Mouse (Mus musculus): Measurements from ENCODE around the gene Nup93. TPM values are rescaled to one million over a fixed set of nuclear protein-coding genes. Genes with fewer than 3 reads are reported as not detected.
A peak's percentile ranks its signal among the peaks of the same experiment; 100 is the strongest.

Gene Nup93
- total RNA-seq, 2 experiments from 2014 or later = 42.5 to 60.5 TPM

DNA sequence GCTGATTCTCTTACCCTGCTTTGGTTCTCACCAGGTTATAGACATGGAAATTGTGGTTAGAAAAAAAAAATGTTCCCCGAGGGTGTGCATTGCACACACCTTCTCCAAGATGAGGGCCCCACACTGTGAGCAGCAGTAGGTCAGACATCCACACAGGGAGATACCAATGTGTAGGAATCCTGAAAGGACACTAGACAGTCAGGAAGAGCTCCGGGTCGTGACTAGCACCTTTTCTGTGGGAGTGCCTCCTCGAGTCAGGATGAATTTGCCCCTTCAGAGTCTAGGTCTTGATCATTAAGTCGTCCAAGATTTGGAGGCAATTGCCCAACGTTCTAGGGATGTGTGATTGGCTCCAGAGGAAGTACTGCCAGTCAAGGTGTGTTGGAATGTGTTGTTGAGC is 28.6 kb upstream of the Nup93 start:
- DNase-seq (ENCODE audit: extremely low spot score in 1 of 2, low spot score in 1 of 2) = no peak

DNA sequence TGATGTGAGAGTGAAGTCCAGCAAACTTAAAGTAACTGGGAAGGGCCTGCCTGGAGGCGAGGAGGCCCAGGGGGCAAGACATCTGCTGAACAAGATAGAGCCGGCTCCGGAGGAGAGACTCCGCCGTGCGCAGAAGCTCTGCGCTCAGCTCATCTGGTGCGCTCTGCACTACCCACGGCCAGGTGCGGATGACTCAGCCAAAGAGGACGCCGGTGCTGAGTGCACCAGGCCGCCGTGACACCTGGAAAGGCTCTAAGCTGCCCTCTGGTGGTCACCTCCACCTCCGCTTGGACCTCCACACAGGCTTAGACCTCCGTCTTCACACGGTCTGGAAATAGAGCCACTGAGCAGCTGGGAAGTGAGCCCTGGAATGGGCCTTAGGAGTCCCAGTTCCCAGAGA is 27.8 kb upstream of the Nup93 start:
- no peak for DNase-seq (ENCODE audit: extremely low spot score in 1 of 2, low spot score in 1 of 2)

DNA sequence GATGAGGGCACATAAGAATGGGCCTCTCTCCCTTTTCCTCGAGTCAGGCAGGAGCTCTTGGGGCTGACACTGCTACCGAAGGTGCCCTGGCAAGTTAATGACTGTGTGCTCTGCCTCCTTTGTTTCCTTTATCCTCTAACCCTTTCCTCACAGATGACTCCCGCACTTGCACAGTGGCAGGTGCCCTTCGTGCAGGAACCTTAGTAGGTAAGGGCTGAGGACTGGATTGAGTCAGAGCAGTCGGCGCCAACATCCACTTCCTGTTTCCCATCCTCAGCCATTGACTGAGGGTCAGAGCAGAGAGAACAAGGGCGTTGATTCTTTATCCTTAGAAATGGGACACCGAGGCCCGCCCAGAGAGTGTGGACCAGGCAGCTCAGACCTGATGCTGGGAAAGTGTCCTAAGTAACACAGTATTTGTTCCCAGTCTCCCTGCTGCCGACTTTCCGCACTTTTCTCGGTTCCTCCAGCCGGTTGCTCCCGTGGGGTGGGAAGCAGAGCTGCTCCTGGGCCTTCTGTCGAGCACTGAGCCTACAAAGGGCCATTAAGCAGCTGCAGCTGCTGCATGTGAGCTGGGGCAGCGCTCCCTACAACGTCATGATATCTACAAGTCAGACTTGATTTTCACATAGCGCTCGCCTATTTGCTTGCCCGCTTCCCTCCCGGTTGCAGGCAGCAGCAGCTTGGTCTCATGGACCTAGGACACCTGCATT is 26.9 kb upstream of the Nup93 start:
- DNase-seq (ENCODE audit: extremely low spot score in 1 of 2, low spot score in 1 of 2) = no peak

DNA sequence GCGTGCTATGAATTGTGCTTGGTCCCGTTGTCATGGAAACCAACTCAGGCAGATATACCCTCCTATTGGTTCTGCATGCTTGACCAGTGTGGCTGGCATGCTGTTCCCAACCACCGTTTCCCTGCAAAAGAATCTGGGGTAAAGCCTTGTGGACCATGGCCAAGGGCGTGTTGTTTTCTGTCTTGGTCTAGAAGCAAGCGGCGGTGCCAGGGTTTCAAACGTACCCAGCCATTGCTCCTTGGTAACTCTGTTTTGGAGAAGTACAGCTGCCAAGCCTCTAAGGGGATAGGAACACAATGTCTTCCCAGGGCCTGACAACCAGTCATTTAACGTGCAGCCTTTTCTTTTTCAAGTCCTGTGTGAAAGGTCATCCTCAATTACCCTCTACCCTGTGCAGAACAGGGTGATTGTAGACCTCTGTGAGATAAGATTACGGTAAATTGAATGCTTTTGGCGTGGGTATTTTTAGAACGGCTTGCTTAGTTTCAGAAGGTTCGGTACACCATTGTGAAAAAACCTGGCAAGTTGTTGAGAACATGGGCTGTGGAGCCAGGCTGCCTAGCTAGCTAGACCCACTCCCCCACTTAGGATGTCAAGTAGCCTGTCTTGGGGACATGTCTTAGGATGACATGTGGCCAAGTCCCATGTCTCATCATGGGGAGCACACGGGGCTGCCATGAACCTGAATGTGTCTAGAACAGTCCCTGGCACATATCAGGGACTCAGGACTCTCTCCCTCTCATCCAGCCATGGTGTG is 24.9 kb upstream of the Nup93 start:
- DNase-seq (ENCODE audit: extremely low spot score in 1 of 2, low spot score in 1 of 2) = no peak

DNA sequence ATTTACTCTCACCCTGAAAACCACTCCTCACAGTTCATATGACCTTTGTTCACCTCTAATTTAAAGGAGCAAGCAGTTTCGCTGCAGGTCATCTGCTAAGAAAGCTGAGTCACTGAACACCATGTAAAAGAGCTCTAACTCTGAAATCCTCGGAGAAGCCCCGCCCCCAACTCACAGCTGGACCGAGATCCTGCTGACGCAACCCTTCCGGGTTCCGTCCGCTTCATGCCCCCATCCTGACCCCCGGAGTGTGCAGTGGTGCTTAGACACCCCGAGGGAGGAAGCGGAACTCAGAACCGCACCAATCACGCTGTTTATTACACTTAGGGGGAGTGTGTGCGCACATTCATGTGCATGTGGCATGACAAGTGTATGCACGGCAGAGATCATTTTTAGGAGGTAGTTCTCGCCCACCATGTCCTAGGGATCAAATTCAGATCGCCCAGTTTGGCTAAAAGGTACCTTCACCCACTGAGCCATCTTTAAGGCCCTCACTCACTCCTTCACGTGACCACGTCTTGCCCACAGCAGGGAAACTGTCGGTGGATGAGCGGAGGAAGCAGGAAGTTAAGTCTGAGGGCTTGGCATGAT is 23.2 kb upstream of the Nup93 start:
- no peak for DNase-seq (ENCODE audit: extremely low spot score in 1 of 2, low spot score in 1 of 2)

DNA sequence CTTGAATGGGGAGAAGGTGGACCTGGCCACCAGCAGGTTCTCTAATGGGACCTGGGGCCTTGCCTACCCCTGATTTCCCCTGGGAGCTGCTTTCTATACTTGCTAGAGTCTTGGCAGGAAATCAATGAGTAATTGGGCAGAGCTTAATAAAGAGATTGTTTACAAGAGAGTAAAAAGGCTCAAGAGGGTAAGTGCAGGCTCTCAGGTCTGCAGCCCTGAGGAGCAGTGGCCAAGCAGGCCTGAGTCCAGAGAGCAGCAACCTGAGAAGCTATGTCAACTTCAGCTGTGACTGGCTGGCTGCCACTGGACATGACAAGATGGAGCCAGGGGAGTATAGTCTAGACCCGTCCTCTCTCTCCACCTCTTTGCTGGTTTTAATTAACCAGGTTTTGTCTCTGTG is 21.4 kb upstream of the Nup93 start:
- DNase-seq (ENCODE audit: extremely low spot score in 1 of 2, low spot score in 1 of 2) = no peak

DNA sequence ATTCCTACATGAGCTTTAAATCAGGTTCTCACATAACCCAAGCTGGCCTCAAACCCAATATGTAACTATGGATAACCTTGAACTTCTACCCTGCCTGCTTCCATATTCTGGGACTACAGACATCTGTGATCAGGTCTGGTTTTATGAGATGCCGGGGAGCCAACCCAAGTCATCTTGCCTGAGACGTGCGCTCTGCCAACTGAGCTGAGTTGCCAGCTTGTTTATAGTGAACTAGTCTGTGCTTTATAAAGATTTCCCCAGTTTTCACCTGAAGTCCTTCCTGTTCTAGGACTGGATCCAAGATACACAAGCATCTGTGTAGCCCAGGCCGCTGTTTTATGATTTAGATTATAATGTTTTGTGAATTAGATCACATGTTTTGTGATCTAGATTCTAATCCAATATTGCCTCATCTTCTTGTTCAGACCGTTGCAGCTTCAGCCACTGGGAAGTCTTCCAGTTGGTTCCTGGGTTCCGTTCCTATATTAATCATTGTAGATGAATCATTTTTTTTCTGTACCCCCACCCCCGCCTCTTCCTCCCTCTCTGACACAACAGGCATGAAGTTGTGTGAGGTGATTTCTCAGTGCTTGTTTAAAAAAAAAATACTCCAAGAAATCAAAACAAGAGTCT is 19.7 kb upstream of the Nup93 start:
- no peak for DNase-seq (ENCODE audit: extremely low spot score in 1 of 2, low spot score in 1 of 2)

DNA sequence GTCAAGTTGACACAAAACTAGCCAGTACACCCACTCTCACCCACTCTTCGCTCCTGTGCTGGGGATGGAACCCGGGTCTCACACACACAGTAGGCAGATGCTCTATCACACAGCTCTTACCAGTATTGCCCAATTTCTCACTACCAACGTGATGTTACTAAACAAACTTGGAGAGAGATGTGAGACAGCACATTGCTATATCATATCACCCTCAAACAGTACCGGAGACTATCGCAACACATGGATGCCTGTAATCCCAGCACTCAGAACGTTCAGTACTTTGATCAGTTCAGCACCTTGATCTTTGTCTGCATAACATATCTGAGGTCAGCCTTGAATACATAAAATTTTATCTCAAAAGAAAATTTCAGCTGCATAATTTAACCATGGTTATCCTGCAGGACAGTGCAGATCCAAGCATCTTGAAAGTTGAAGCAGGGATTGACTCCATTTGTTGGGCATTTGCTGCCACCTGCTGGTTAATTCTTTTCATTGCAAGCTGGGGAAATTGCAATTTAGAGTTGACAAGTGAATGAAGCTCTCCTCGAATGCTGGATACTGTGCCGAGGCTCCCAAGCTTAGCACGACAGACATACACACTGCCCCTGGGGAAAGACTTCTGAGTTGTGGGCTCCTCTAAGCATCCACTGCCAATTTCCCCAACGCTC is 15.0 kb upstream of the Nup93 start:
- DNase-seq (ENCODE audit: extremely low spot score in 1 of 2, low spot score in 1 of 2) = peak in 1 of 2 experiments; percentile 72

DNA sequence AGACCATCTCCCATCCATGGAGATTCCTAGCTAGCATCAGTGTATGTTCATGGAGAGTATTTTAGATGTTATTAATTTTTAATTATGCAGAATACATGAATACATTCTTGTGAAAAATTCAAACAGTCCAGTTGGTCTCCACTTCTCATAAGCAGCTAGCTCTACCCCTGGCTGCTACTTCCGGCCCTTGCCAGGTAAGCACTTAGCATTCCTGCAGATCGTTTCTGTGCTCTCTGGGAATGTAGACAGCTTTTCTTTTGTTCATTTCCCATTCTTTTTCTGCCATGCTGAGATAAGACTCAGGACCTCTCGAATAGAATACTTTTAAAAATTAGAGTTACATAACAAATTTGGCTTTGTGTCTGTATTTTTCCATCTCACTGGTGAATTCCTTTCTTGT is 10.3 kb upstream of the Nup93 start:
- DNase-seq (ENCODE audit: extremely low spot score in 1 of 2, low spot score in 1 of 2) = no peak

DNA sequence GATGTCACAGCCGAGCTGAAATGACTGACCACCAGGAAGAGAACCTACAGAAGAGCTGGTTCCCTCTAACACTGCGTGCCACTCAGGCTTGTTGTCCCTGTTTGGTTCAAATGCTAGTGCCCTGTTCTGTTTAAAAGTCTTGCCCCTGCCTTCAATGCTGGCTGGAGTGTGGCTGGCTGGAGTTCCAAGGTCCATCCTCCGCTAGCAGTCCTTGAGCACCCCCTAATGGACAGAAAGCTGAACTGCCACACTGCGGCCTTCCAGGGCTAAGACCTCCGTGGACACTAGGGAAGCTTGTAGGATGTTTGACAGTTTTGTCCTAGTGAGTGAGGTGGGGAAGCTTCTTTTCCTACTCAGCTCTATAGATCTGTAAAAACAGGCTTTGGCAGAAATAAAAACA is 8.6 kb upstream of the Nup93 start:
- DNase-seq (ENCODE audit: extremely low spot score in 1 of 2, low spot score in 1 of 2) = peak; percentile 39 to 73

DNA sequence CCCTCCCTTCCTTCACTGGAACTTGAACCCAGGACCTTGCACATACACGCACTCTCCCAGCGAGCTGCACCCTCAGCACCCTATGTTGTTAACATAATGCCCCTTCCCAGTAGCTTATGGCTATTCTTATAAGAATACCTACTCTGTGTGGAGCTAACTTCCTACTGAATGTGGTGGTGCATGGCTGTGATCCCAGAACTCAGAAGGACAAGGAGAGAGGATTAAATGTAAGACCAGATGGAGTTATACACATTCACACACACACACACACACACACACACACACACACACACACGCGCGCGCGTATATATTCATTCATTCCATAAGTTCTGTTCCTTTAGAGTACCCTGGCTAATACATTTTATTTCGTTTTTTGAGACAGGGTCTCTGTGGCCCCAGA is 8.1 kb upstream of the Nup93 start:
- DNase-seq (ENCODE audit: extremely low spot score in 1 of 2, low spot score in 1 of 2) = no peak

DNA sequence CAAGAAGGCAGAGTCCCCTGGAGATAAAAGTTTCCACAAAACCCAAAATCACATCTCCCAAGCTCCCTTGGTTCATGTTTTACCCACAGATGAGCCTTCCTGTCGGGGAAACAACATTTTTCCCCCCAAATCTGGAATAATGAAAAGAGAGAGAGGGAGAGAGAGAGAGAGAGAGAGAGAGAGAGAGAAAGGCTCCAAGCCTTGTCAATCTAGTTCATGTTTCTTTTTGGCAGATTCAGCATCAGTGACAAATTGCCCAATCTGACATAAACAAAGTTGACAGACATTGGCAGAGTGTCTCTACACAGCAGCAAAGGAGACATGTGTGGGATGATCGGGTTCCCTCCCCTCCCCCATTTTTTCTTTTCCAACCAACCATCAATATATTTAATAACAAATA is 6.9 kb upstream of the Nup93 start:
- DNase-seq (ENCODE audit: extremely low spot score in 1 of 2, low spot score in 1 of 2) = no peak

DNA sequence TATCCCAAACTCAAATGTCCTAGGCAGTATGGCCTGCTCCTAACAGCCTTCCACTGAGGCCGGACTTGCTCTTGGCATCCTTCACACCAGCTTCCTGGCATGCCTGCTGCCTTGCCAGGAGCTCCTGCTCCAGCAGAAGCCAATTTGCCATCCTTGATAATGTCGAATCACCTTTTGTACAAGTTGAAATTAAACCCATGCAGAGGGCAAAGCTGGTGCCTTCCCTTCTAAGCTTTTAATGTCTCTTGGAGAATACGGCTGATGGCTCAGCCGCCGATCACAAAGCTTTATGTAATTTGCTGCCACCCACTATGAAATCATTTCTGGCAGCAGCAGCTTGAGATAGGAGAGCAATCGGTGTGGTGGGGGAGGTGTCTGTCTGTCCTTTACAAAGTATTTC is 4.7 kb upstream of the Nup93 start:
- DNase-seq (ENCODE audit: extremely low spot score in 1 of 2, low spot score in 1 of 2) = no peak

DNA sequence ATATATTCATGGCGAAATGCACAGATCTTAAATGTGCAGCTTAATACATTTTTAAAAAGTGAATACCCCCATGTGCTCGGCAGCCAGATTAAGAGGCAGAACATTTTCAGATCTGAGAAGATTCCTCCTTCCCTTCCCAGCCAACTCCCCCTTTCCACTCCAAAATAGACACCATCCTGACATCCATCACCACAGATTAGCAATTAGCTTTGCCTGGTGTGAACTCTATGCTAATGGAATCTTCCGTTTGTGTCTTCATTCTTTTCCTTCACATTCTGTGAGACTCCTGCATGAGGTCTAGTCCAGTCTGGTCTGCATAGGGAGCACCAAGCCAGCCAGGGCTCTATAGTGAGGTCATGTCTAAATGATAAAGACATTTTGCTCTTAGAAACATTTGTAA is 4.1 kb upstream of the Nup93 start:
- DNase-seq (ENCODE audit: extremely low spot score in 1 of 2, low spot score in 1 of 2) = no peak

DNA sequence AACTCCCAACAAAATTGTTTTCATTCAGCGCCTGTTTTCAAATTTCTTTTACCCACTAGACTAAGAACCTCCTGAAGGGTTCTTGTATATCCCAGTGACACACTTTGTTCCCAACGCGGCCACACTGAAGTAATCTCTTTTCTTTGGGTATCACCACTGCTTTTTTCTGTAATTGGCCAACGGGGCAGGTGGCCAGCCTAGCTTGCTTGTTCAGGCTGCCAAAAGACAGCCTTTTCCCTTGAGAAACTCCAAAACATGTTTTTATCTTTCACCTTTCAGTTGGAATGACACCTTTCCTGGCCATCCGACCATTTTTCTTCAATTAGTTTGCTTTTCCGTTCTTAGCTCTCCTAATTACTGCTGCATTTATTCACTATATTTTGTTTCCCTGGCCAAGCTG is 545 bp upstream of the Nup93 start:
- DNase-seq (ENCODE audit: extremely low spot score in 1 of 2, low spot score in 1 of 2) = no peak

DNA sequence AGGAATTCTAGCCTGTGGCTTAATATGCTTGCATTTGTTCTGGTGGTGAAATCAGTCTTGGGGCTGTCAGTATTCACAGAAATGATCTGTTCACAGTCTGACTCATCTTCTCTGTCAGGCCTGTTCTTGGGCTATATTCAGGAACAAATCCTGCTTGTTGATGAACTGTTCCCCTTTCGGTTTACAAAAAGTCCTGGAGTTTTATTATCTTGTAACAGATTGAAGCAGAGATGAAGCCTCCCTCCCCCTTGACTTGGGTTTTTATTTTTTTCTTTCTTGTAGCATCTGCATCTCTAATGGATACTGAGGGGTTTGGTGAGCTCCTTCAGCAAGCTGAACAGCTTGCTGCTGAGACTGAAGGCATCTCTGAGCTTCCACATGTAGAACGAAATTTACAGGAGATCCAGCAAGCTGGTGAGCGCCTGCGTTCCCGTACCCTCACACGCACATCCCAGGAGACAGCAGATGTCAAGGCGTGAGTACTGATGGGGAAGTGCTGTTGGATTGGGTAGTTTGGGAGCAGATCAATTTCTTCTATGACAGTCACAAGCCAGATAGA is 13.1 kb downstream of the Nup93 start:
- DNase-seq (ENCODE audit: extremely low spot score in 1 of 2, low spot score in 1 of 2) = no peak

DNA sequence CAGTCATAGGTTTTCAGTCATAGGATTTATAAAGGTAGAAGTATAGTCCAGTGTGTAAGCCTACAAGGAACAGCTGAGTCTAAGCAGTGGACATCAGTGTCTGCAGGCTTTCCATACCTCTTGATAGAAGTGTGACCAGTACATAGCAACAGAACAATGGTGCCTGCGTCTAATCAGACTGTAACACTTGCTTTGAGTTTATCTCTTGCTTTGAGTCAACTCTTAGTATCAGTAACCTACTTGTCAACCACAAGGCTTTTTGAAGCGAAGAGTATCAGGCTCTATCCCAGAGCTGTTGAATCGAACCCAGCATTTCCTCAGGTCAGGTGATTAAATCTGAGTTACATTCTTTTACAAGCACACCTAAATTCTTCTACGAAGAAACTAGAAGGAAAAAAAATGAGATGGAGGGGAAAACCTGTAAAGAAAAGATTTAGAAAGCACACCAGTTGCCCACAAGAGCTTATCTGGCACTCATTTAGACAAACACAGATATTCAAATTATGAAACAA is 25.9 kb downstream of the Nup93 start:
- DNase-seq (ENCODE audit: extremely low spot score in 1 of 2, low spot score in 1 of 2) = no peak

DNA sequence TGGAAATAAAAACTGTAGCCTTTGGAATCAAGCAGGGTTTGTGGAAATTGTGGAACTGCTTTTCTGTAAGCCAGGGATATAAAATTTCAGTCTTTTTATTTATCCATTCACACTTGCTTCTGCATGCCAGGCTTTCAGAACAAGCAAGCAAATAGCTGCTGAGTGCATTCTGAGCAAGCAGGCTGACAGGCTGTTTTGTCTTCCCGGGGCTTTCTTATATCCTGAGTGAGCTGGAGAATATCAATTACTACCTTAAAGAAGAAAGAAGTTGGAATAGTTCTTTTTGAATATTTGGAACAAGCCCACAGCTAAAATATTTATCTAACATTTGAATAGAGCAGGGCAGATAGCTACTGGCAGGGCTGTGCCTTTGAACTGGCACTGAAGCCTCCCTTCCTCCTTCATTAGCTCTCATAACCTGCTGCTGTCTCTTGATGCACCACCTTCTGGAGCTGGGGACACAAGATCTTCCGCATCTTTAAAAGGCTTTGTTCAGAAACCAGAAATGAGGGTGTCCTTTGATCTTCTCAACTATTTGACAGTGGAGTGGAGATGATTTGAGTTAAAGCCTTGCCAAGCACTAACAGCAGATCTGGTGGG is 35.6 kb downstream of the Nup93 start:
- DNase-seq (ENCODE audit: extremely low spot score in 1 of 2, low spot score in 1 of 2) = no peak

DNA sequence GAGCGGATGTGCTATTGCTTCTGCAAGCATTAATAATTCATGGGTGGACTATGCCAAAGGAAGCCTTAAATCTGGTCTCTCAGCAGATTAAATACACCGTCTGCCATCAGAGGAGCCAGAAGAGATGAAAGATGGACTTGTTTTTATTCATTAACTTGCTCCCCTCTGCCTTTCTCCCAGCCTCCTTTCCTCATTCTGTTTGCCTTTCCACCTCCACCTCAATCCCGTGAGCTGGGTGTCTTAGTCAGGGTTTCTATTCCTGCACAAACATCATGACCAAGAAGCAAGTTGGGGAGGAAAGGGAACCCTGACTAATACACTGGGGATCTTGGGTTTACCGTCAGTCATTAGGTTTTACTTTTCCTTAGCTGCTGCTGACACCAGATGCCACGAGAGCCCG is 44.5 kb downstream of the Nup93 start:
- no peak for DNase-seq (ENCODE audit: extremely low spot score in 1 of 2, low spot score in 1 of 2)
